Mouse (Mus musculus): ENCODE results near the gene Gabrd. TPM values are rescaled to one million over a fixed set of nuclear protein-coding genes. Genes with fewer than 3 reads are reported as not detected.

The Gabrd gene
- total and polyA plus RNA-seq, 3 experiments, result 0.50 to 1.1 TPM; not detected in 1

DNA sequence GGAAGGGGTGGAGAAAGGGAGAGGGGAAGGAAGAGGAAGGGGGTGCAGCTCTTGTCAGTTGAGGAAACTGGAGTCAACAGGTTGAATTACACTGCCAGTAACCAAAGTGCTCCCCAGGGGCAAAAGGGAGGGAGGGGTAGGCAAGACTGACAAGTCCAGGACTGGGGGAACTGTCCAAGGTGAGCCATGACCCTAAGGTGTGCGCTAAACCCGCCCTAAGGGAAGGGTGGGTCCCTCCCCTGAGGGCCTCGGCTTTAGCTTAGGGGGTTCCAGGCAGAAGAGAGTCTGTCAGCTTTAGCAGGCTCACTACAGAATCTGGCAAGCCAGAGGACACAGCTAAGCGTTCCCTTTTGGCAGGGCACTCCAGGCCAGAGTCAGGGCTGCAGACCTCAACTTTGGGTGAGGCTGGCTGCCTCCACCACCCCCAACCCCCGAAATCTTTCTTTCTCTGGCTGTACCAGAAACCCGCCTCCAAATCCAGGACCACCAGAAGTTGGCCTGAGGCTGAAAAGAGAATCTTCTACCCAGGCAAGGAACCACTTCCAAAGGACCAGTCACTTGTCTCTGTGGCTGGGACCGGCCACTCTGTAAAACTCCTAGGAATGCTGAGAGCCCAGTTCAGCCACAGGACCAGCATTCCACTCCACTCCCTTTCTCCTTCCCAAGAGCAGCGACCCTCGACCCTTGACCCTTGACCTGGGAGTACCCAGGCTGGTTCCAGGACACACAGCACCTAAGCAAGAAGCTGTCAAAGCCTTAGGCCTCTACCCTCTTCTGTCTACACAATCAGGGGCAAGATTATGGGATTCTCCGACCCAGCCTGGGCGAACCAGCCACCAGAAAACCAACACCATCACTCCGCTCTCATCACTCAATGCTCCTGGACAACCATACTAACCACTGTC lies 38.1 kb downstream of the Gabrd start:
- Histone ChIP-seq H3K9me3 (replicated peaks; ENCODE audit: insufficient read depth, low read length) (no peaks in the 10 kb centered on the region), H3K4me1 (ENCODE audit: control insufficient read depth in 1 of 2, insufficient read depth in 2 of 2, low read length in 2 of 2) (no peaks in the 10 kb centered on the region), H3K9ac (ENCODE audit: control insufficient read depth, low read depth, low read length, poor library complexity, severe bottlenecking) (no peak overlapping the region), H3K36me3 (ENCODE audit: control insufficient read depth in 1 of 2, insufficient read depth in 2 of 2, low read length in 2 of 2) (no peaks in the 10 kb centered on the region), H3K27ac (ENCODE audit: control insufficient read depth, low read depth, low read length) (no peak overlapping the region), H3K4me3 (ENCODE audit: control insufficient read depth in 1 of 2, insufficient read depth in 1 of 2, low read depth in 2 of 2, low read length in 2 of 2) (no peak overlapping the region), H3K79me2 (ENCODE audit: control insufficient read depth, insufficient read depth, low read length, poor library complexity) (no peaks in the 10 kb centered on the region), H3K27me3 (ENCODE audit: control insufficient read depth in 1 of 2, insufficient read depth in 2 of 2, low read length in 2 of 2) (no peaks in the 10 kb centered on the region; a peak in 1 of 4 replicates)
- no peak for DNase-seq (ENCODE audit: low read depth, low spot score)
- TF ChIP-seq NRF1 (IDR thresholded peaks at IDR 0.05; ENCODE audit: insufficient read depth, low read depth, low read length, poor library complexity, severe bottlenecking) (no peak), USF2 (IDR thresholded peaks at IDR 0.05; ENCODE audit: borderline replicate concordance in 1 of 2, insufficient read depth in 1 of 2, low read depth in 1 of 2, low read length in 2 of 2) (no peak), MAZ (IDR thresholded peaks at IDR 0.05; ENCODE audit: low read depth, low read length) (no peak), UBTF (IDR thresholded peaks at IDR 0.05; ENCODE audit: borderline replicate concordance, insufficient read depth, low read depth, low read length) (no peak), TCF12 (IDR thresholded peaks at IDR 0.05; ENCODE audit: low read depth, low read length) (no peak), GABPA (IDR thresholded peaks at IDR 0.05; ENCODE audit: low read depth, low read length) (no peak), BHLHE40 (IDR thresholded peaks at IDR 0.05; ENCODE audit: borderline replicate concordance, low read depth, low read length) (no peak), MAFK (IDR thresholded peaks at IDR 0.05; ENCODE audit: borderline replicate concordance, low read depth, low read length) (no peak), ZNF384 (IDR thresholded peaks at IDR 0.05; ENCODE audit: low read depth, low read length) (no peak), CHD1 (IDR thresholded peaks at IDR 0.05; ENCODE audit: low read depth, low read length) (no peak), USF1 (IDR thresholded peaks at IDR 0.05; ENCODE audit: low read depth, low read length) (no peak), ZKSCAN1 (IDR thresholded peaks at IDR 0.05; ENCODE audit: low read depth, low read length) (no peak), MXI1 (IDR thresholded peaks at IDR 0.05; ENCODE audit: low read depth, low read length) (no peak), ZMIZ1 (IDR thresholded peaks at IDR 0.05; ENCODE audit: low read depth, low read length) (no peak), EP300 (IDR thresholded peaks at IDR 0.05; ENCODE audit: low read depth in 1 of 2, low read length in 2 of 2) (no peak), RCOR1 (IDR thresholded peaks at IDR 0.05; ENCODE audit: low read depth, low read length) (no peak), POLR2AphosphoS2 (IDR thresholded peaks at IDR 0.05; ENCODE audit: low read length) (no peak), ETS1 (IDR thresholded peaks at IDR 0.05; ENCODE audit: low read depth, low read length) (no peak), SMC3 (IDR thresholded peaks at IDR 0.05; ENCODE audit: low read depth, low read length) (no peak), TBP (IDR thresholded peaks at IDR 0.05; ENCODE audit: low read depth, low read length) (no peak)

All from MEL (cell line).